Mouse (Mus musculus) left cerebral cortex, postnatal 10 days (tissue): ENCODE results near the gene Csmd2. TPM values are rescaled to one million over a fixed set of nuclear protein-coding genes. Genes with fewer than 3 reads are reported as not detected.

Experiments
- DNase-seq, 2 experiments: peaks; one replicate each; pipeline ENCODE4 v3.0.0; 2021 to 2022; ENCODE audit warnings: low spot score in 2 of 2, mixed read lengths in 1 of 2; ENCODE audit errors: extremely low spot score in 1 of 2
- intact Hi-C: fragments of 180-260 bp; cut with DNase I; formaldehyde crosslinking; loops from one replicate; pipeline ENCODE4 v1.15.1; 2025
- total RNA-seq, 2 experiments: library from RNA; stranded (reverse); gene quantifications; 2 replicates each; pipeline ENCODE4 v1.2.3; 2021

Gene Csmd2
- total RNA-seq, 2 experiments from 2014 or later: 63.8 to 65.5 TPM

DNA sequence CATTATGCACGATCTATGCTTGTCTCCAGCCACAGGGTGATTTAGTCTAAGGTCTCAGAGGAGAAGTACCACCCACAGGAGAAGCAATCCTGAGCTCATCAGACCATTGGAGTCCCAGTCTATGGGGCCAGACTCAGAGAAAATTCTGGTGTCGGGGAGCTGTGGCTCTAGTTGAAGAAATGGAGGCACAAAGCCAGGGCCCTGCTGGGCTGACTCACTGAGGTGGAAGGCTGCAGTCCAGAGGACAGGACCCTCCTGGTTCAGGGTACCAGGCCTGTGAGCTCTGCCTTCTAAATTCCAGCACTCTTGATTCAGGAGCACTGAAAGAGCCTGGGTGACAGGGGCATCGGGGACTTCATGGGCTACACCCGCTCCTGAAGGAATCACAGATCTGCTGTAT is 144.0 kb downstream of the Csmd2 start:
- no peak for DNase-seq
- intact Hi-C loops: no loop called here

DNA sequence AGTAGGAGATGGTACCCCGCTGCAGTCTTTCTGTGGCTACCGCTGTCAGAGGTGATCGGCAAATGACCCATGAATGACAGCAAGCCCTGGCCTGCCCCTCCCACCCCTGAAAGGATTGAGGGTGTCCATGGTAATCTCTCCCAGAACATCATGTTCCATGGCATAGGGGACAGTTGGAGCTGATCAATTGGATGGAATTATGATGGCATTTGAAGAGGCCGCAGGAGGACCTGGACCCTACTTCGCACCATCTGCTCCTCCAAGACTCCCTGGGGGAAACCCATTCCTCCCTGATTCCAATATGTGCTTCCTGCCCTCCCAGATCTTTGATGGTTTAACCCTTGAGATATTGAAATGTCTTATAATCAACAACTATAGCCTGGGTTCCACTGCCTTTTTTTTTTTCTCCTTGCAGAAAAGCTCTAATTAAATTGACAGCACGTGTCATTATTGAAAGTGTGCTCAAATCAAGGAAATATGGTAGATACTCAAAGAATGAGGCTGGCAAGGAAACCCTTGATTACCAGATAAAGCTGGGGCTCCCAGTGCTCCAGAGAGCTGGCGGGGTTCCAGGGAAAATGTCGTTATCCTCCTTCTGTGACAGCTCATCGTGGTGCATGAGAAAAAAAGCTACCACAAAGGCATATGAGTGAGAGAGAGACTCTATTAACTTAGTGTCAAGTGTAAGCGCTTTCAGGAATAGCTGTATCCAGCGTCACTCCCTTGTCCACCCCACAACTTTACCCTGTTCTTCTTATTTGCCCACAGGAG is 145.4 kb downstream of the Csmd2 start:
- peak; percentile 50 to 62 for DNase-seq
- intact Hi-C loops: no loop called here

DNA sequence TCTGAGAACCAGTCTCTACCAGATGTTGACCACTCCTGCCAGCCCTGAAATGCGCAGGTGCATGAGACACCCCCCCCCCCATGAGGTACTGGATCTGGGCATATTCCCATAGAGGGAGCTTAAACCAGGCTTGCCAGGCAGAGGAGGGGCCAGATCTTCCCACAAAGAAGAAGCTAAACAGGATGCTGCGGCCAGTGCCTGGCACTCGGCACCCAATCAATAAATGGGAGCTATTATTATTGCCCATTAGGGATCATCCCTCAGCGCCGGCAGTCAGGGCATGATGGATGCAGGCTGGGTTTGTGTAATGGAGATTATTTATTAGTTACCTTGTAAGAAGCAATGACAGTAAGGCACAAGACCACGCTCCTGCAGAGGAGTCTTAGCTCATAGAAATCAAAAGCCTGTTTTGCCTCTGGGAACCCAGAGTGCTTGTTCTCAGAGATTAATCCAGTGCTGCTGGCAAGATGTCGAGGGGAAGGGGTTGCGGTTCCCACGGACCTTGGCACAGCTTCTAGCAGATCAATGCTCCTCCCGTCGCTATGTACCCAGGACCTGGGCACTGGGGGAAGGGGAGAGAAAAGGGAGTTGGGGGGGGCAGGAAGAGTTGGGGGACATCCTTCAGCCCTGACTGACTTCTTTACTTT is 146.8 kb downstream of the Csmd2 start:
- intact Hi-C loops: no loop called here
- no peak for DNase-seq

DNA sequence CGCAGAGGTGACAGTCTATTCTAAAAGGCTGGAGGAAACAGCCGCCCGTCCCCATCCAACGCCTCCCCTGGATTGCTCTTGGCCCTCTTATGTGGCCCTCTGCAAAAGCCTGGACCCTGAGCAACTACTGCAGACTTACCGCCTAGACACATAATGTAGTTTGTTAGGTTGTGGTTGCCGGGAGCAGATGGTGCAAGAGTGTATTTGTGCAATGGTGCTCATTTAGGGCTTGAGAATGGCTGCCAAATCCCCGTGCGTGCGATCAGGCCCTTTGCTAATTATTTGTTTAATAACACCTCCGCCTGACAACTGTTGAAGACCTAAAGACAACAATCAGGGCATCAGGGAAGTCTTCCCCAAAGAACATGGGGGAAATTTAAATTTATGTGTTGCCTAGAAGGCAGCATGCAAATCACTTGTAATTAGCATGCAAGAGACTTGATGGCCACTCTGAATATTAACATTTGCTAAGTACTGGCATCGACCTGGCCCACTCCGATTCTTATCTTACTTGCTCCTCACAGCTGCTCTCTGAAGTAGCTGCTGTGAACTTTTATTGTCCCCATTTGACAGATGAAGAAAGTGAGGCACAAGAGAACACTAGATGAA is 147.5 kb downstream of the Csmd2 start:
- no peak for DNase-seq
- intact Hi-C loops: no loop called here

DNA sequence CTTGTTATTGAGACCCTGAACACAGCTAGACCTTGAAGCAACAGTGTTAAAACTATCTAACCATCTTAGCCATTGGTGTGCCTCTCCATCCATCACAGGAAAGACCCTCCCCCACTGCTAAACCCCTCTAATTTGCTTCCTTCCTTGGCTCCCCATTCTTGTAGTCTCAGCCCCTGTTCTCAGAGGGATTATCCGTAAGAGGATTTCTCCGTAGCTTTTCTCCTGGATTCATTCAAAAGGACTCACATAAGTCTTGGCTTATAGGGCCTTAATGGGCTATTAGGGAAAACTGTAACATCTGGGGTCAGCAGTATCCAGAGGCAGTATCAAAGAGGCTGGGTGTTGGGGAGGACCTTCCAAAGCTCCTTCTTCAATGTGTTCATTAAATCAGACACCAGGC is 152.3 kb downstream of the Csmd2 start:
- intact Hi-C loops: no loop called here
- DNase-seq: no peak

- intact Hi-C loops: no loop called here
- DNase-seq: no peak
These were observed 153.8 kb downstream of the Csmd2 start for GRCm38 (mm10) chr4:128141161-128142101.

DNA sequence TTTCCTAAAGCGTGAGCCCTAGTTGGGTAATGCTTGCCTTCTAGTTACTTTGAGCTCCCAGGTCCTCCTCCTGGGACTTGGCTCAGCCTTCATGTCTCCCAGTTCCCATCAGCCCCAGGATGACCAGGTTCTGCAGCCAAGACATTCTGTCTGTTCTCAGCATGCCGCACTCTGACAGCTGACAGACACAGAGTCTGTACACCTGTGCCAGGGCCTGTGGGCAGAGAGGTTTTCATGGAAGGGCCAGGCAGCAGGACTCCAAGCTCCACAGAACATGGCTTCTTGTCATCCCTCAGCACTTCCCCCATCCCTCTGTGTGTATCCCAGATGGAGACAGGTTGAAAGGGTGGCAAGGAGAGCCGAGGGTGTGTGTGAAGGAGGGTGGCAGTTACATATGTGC is 154.6 kb downstream of the Csmd2 start:
- intact Hi-C loops: no loop called here
- no peak for DNase-seq

DNA sequence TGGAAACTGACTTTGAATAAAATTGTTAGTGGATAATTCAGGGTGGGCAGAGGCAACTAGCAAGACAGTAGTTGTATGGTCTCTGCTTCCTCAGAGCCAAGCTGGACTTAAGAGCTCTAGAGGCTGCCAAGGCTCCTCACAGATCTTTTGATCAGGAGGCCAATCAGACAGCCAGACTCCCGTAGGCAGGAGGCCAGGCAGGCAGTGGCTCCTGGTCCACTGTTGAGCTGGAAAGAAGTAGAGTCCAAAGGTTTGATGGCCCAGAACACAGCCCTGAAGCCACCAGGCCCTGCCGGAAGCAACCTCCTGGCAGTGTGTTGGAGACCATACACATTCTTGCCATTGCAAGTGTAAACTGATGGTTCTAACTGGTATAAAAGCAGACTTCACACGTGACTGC is 155.5 kb downstream of the Csmd2 start:
- DNase-seq: no peak
- intact Hi-C loops: no loop called here

DNA sequence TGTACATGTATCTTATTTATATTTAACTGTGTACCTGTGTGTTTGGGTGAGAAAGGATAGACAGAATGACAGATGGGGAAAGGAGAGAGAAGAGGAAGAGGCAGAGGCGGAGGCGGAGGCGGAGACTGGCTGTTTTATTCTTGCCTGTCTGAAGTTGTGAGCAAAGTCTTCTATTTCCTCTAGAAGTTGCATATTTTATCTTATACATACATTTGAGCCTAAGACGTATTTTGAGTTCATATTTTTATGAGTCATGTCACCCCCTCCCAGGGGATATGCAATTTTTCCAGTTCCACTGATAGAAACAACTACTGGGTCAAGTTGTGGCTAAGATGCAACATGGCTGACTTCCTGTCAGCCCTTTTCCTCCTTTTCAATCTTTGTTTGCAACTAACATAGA is 161.9 kb downstream of the Csmd2 start:
- DNase-seq: no peak
- intact Hi-C loops: no loop called here

DNA sequence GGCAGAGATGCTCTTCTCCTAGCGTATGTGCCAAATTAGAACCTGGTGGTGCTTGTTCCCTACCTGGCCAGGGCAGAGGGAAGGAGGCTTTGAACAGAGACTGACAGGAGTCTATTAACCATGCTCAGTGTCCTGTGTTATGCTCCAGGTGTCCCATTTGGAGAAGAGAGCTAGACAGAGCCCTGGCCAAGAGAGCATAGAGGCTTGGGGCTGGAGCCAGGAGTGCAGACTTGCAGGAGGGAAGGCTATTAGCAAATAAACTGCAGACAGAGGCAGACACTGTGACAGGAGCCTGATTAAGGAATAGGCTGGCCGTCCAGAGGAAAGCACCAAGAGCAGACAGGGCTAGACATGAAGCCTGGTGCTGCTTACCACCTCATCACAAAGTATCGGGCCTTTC is 164.4 kb downstream of the Csmd2 start:
- DNase-seq: no peak
- intact Hi-C loops: no loop called here

DNA sequence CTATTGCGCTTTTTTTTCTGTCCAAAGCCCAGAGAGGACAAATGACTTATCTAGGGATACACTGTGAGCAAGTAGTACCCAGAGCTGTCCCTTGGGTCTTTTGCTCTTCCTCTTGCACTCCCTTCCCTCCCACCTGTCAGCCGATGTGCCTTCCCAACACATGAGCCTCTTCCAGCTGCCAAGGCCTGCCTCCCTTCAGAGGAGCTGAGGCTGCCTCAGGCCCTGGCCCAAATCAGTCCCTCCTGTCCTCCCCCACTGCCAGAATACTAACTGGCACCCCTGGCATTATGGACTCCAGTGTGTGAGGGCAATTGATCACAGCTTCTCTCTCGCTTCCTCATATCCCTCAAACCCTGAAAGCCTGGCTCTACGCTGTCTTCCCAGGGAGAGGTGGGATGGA is 165.5 kb downstream of the Csmd2 start:
- intact Hi-C loops: no loop called here
- DNase-seq: no peak

DNA sequence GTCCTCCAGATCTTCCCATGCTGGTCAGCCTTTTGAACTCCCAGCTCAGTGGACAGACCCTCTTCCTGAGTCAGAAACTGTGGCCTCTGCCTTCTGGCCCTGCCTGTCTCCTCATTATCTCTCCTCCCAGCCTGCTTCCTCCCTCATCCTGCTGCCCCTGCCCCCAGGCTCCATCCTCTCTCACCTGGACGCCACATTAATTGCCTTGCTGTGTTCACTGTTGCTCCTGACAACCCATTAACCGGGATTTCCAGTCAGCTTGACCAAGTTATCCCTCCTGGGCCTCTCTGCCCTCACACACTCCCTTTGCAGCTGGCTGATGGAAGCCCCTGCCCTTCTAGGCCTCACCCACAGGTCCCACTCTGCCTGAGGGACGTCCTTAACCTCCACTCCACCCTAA is 167.6 kb downstream of the Csmd2 start:
- intact Hi-C loops: no loop called here
- DNase-seq: no peak

DNA sequence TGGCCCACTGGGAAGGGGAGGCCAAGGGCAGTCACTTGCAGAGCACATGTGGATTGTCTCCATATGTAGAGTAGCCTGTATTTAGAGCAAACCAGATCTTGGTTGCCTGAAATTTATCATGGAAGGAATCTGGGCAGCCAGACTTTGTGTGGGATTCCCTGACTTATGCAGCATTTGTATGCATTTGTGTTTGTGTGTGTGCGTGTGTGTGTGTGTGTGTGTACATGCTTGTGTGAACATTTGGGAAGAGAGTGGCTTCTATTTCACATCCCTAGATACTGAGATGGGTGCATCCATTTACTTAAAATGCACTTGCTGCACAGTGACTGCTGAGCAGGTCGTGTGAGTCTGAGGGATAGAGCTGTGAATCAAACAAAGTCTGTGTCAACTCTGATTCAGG is 173.0 kb downstream of the Csmd2 start:
- DNase-seq: peak in 1 of 2 experiments; percentile 42
- intact Hi-C loops: no loop called here

DNA sequence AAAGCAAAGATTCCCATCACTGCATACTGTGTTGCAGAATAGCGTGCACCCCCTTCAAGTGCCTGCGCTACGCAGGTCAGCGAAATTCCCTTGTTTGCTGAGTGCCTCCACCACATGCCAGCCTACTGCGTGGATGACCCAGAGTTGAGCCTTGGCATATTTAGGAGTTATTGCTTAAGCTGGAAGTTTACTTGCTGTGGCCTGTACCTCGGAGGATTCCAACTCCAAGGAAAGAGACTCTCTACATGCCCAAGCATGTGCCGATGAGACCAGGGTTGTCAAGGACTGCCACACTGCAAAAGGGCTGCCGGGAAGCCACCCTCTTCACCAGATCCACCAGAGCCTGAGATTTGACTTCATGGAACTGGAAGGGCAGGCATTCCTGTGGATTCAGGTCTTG is 182.5 kb downstream of the Csmd2 start:
- intact Hi-C loops: no loop called here
- DNase-seq: peak in 1 of 2 experiments; percentile 3

DNA sequence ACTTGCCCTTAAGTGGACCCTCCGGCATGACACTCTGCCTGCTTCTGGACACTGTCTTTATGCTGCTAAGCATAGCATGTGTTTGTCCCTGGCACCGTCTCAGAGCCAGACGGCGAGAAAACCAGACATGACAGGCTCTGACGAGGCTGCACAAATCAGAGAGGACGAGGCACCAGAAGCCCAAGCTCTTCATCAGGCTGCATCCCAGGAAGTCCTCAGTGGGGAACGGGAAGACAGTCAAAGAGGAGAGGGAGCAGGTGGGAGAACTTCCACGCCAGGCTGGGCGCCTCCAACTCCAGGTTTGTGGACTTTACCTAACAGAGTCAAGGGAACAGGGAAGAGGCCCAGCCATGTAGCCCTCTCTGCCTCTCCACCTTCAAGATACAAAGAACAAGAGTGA is 183.6 kb downstream of the Csmd2 start:
- intact Hi-C loops: no loop called here
- DNase-seq: no peak

DNA sequence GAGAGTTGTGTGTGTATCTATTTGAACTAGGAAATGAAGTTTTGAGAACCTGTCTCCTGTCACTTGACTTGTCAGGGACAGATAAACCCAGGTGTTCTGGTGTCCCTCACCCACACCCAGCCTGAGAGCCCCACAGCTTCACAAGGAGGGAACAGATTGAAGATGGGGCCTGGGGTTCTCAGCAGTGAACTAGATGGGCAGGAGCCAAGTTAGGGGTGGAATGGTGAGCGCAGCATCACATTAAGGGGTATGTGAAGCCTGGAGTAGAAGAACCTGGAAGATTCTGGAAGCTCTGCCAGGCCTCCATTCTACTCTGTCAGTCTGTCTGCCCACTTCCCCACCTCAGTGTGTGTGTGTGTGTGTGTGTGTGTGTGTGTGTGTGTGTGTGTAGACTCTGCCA is 184.0 kb downstream of the Csmd2 start:
- intact Hi-C loops: no loop called here
- no peak for DNase-seq

- intact Hi-C loops: no loop called here
These were observed 191.3 kb downstream of the Csmd2 start for GRCm38 (mm10) chr4:128178974-128179373.

GRCm38 (mm10) chr4:128179581-128179980 is 191.9 kb downstream of the Csmd2 start:
- intact Hi-C loops: no loop called here
- DNase-seq: no peak

More at GRCm38 (mm10) chr4:128178974-128179373, 191.3 kb downstream of the Csmd2 start:
- peak in 1 of 2 experiments; percentile 49 for DNase-seq

- intact Hi-C loops: no loop called here
- DNase-seq: peak in 1 of 2 experiments; percentile 8
These were observed 197.1 kb downstream of the Csmd2 start for GRCm38 (mm10) chr4:128184747-128185146.
